Mouse (Mus musculus): ENCODE data around the gene Anp32a.

Anp32a gene

DNA sequence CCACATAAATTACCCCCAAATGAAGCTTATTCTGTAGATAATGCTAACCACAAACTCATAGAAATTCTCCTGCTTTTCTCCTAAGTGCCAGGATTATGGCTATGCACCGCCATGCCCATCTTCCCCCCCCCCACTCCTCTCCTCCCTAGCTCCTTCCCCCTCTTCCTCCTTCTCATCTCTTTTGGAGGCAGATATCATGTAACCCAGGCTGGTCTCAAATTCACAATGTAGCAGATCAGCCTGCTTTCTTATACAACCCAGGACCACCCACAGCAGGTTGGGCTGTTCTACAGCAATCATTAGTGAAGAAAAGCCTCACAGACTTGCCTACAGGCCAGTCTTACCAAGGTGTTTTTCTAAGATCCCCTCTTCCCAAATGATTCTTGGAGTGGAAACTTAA, 60.5 kb downstream of the Anp32a start:
- no peak for DNase-seq (ENCODE audit: low read depth, low spot score)

DNA sequence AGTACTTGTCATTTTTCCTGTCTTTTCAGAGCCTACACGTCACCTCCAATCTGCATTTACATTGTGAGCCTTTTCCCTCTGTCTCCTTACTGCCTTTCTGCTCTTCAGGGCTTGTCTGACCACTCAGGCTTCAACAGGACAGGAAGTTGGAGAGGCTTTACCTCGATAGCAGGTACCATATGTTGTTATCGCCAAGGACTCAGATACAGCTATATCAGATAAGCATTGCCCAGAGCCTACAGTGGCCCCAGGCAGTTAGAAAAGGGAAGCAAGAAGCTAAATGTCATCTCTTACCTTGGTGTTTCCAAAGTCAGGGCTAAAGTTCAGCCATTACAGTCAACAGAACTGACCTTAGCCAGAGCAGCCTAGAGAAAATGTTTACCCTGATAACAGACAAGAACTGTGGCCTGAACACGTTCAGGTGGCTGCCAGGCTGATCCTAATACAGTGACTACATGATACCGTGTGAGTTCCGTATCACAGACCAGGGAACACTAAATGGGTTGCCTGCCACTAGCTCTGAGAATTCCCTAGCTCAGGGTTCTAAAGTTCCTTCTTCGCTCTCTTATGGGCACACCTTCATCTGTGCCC, 65.4 kb downstream of the Anp32a start:
- no peak for DNase-seq (ENCODE audit: low read depth, low spot score)

DNA sequence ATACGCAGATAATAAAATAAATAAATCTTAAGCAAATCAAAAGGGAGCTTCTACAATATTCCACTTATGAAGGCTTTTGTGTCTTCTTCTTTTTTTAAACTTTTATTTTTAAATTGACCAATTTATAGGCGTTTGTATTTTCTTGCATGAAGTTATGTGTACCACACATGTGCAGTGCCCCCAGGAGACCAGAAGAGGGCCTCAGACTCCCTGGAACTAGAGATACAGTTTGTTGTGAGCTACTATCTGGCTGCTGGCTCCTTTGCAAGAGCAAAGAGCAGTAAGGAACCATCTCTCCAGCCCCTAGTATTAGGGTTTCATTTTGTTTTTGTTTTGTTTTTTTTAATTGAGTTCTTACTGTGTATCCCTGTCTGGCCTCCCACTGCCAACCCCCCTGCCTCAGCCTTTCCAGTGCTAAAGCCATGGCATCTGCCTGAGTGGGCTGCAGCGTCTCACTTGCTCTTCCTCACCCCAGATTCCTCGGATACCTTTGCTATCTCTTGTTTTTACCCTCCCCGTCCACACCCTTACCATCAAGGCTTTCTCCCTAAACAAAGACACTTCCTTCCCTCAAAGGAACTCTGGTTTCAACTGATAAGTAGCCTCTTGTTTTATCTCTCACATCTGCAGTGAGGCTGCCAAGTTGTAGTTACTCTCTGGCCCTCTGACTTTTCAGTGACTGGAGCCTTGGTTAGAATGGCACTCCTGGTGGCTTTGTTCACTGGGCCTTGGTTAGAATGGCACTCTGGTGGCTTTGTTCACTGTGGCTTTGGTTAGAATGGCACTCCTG, 66.5 kb downstream of the Anp32a start:
- no peak for DNase-seq (ENCODE audit: low read depth, low spot score)

DNA sequence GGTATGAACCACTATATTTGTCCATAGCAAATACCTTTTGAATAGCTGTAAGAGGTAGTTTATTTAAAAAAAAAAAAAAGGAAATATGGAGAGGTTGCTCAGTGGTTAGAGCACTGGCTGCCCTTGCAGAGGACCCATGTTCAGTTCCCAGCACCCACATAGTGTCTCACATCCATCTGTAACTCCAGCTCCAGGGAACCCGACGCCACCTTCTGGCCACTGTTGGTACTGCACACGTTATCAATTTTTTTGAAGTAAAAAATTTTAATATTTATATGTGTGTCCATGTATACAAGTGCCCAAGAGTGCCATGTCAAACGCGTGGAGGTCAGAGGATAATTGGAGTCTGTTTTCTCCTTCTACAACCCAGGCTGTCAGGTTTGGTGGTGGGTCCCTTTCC, 77.6 kb downstream of the Anp32a start:
- peak; percentile 13 for DNase-seq (ENCODE audit: low read depth, low spot score)

DNA sequence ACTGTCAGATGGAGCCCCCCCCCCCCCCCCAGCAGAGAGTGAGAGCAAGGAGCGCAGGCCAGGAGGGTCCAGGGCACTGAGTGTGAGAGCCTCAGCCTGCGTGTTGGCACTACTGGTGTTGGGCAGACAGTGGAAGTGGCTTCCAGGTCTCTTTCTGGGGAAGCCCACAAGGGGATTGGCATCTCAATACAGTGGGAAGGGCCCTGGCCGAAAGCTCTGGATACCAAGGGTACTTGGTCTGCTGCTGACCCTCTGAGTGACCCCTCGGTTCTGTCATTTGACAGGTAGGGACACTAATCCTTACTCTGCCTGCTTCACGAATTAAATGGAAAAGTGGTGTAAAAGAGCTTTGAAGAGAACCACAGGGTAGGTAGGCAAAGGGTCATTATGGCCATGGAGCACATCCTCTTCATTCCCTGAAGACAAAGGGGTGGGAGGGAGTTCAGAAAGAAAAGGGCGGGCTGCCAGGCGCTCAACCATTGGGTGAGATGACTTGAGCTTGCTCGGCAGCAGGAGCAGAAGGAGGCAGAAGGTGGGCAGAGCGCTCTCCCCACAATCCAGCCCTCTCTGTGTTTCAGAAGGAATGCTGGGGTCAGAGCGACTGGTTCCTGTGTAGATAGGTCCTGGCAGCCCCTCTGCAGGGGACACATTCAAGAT, 79.3 kb downstream of the Anp32a start:
- DNase-seq (ENCODE audit: low read depth, low spot score), result no peak

DNA sequence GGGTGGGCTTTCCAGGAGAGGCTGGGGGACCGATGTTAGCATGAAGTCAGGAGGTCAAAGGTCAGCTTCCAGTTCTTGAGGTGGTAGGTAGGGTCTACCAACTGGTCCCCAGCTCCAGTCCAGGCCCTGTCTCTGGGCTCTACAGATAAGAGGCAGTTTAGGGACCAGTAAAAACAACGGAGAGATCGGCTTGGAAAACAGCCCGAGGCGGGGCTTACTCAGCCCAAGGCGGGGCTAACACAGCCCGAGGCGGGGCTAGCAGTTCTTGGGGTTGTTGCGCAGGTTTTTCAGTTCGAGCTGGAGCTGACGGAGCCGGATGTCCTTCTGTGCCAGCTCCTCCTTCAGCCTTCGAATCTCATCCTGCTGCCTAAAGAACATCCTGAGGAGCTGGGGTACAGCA, 79.9 kb downstream of the Anp32a start:
- DNase-seq (ENCODE audit: low read depth, low spot score), result no peak

DNA sequence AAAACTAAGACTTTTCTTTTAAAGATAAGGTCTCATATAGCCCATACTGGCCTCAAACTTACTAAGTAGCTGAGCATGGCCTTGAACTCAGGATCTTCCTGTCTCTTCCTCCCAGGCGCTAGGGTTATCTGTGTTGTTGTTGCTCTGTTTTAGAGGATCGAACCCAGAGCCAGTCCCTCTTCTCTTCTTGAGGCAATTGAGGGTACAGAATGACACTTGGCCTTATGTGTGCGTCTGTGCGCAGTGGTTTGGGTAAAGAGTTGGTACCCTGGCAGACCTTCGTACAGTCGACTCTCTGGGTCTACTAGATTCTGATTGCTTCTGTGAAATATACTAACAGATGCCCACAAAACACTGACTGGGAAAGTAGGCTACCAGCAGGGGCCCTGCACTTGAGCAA, 80.8 kb downstream of the Anp32a start:
- no peak for DNase-seq (ENCODE audit: low read depth, low spot score)

DNA sequence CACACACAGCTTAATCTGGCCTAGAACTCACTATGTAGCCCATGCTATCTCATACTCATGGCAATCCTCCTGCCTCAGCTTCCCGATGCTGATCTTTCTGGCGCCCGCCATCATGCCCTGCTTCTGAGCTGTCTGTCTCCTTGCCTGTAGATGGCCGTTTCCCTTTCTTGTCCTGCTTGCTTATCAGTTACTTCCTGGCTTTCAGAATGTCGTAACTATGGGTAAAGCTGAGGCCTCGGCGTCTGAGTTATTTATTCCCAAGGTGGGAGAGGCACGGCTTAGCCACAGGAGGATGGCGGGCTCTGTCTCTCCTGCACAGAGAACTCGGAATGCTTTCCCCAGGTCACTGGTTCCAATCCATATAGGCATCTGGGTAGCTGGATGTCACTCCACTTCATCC, 81.8 kb downstream of the Anp32a start:
- no peak for DNase-seq (ENCODE audit: low read depth, low spot score)

DNA sequence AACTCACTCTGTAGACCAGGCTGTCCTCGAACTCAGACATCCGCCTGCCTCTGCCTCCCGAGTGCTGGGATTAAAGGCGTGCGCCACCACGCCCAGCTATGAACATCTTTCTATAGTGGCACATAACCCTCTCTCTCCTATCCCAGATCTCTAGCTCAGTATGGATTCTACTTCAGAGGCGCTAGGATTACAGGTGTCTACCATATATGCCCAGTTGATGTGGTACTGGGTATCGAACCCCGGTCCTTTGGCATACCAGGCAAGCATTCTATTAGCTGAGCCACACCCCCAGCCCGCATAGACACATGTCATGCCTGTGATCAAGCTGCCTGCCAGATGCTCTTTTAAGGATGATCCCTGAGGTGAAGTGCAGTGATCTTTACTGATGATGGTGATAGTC, 82.8 kb downstream of the Anp32a start:
- no peak for DNase-seq (ENCODE audit: low read depth, low spot score)

DNA sequence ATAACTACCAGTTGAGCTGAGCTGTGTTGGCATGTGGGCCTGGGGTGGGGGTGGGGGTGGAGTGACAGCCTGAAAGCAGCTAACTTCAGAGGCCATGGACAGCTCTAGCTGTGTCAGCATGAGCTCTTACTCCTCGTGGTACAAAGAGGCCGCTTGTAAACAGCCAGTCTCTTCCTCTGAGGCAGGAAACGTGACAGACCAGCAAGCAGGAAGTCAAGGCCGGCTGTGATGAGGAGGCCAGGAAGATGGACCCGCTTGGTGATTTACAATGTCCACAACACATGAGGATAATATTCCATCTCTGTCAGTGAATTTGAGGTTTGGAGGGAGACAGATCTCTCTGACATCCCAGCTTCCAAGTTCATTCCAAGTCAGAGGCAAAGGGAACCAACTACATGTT, 84.2 kb downstream of the Anp32a start:
- DNase-seq (ENCODE audit: low read depth, low spot score), result no peak

DNA sequence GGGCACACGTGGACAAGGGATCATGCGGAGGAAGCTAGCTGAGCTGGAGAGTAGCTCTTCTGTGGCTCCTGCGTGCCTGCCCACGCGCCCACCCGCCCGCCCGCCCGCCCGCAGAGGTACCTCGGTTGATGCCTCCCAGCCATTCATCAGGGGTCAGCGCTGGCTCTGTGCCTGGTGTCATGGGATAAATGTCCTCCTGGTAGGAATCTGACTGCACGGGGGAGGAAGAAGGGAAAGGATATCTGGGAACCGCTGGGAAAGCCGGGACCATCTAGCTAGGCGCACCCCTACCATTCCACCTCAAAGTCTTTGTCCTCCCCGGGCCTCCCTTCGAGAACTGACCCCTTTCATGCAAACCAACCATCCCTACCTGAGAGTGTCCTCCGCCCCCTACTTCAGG, 84.9 kb downstream of the Anp32a start:
- DNase-seq (ENCODE audit: low read depth, low spot score), result no peak

DNA sequence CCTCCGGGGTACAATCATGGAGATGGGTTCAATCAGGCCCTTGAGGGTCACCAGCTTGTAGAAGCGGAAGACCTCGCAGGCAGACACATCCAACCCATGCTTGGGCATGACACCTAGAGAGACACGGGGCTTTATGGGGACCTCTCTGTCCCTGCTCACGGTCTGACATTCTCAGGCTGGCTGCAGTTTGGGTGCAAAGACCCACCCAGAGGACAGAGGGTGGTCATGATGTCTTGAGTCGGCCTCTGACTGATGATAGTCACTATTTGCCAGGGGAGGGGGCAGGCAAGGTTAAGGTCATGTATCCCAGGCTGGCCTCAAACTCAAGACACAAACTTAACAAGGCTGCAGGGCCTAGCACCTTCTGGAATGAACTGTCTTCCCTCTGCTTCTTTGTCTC, 85.4 kb downstream of the Anp32a start:
- DNase-seq (ENCODE audit: low read depth, low spot score), result no peak

DNA sequence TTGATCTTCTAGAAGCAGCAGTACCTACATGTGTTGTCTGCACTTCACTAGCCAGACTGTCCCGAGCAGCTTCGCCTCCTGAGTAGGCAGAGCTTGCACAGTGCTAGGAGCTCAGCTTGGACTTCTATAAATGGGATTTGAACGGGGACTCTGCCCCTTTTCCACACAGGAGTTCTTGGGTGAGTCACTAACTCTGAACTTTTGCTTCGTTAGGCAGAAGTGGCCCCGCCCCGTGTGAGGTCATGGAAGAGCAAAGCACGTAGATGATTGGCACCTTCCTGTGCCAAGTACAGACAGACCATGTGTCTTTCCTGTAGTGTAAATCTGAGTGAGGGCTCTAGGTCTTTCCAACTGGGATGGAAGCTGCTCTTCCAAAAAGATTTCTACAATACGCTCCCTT, 85.9 kb downstream of the Anp32a start:
- DNase-seq (ENCODE audit: low read depth, low spot score), result no peak

Data from A20 (cell line).